Mouse (Mus musculus) intestine, embryonic 14.5 days (tissue): ENCODE measurements at regions not wholly inside any gene's neighbourhood (a gene's known extent, or its start where the extent isn't known, plus 50 kb on each side); places are given as distances from the start of the nearest gene placed in this dataset.

Experiments
- ATAC-seq: fragments of 200-750 bp; cut with Nextera tagmentation; replicated peaks from 2 replicates; pipeline ENCODE4 v1.8.0; 2017; ENCODE audit warnings: low read depth, moderate number of reproducible peaks, moderate TSS enrichment, moderate library complexity; ENCODE audit not compliant: low FRiP score, low TSS enrichment
- DNase-seq: peaks from one replicate; pipeline ENCODE4 v3.0.0-alpha.2; 2018; ENCODE audit warnings: low spot score
- H3K27ac ChIP-seq: fragments of 300-500 bp; sonication (generic); 2 replicates; pipeline ENCODE4 v1.5.1; 2014; ENCODE audit warnings: low read depth, mild to moderate bottlenecking, control low read depth
- H3K27me3 ChIP-seq: fragments of 300-500 bp; sonication (generic); replicated peaks from 2 replicates; pipeline ENCODE4 v1.6.1; 2014; ENCODE audit warnings: low read length, control low read depth; ENCODE audit not compliant: control insufficient read depth, insufficient read depth
- H3K36me3 ChIP-seq: fragments of 300-500 bp; sonication (generic); 2 replicates; pipeline ENCODE4 v1.6.1; 2014; ENCODE audit warnings: low read length, control low read depth; ENCODE audit not compliant: control insufficient read depth, insufficient read depth
- H3K4me1 ChIP-seq: fragments of 300-500 bp; sonication (generic); replicated peaks from 2 replicates; pipeline ENCODE4 v1.6.1; 2014; ENCODE audit warnings: low read length, control low read depth, mixed read lengths; ENCODE audit not compliant: control insufficient read depth, insufficient read depth
- H3K4me2 ChIP-seq: fragments of 300-500 bp; sonication (generic); 2 replicates; pipeline ENCODE4 v1.6.1; 2014; ENCODE audit warnings: low read length
- H3K4me3 ChIP-seq: fragments of 300-500 bp; sonication (generic); 2 replicates; pipeline ENCODE4 v1.5.1; 2014; ENCODE audit warnings: low read depth, low read length, control low read depth, mixed read lengths
- H3K9ac ChIP-seq: fragments of 300-500 bp; sonication (generic); 2 replicates; pipeline ENCODE4 v1.6.1; 2014; ENCODE audit warnings: mild to moderate bottlenecking, low read length
- H3K9me3 ChIP-seq: fragments of 300-500 bp; sonication (generic); 2 replicates; pipeline ENCODE4 v1.6.1; 2016; ENCODE audit warnings: low read length, control low read depth; ENCODE audit not compliant: control insufficient read depth
- WGBS: fragments of 180-500 bp; shearing (Covaris S2); extraction: QIAGEN DNeasy Blood & Tissue Kit; methylation state at CpG from one replicate; pipeline ENCODE4 v1.1.7; 2014; 5-methylcytosine and 5-hydroxymethylcytosine counted together

DNA sequence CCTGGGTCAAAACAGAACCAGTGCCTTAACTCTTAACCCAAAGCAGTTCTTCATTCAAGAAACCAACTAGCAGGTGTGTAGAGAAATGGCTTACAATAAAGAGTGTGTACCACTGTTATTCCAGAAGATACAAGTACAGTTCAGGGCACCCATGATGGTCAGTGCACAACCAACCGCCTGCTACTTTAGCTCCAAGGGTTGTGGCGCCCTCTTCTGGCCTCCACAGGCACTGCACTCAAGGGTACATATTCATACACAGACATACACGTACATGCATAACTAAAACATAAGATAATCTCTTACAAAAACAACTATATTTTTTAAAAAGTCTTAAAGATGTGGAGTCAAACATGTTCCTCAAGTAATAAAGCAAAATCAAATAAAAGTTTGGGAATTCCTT, 65.9 kb upstream of the Peli2 start:
- Histone ChIP-seq H3K27me3 (no peaks in the 10 kb centered on the region), H3K4me1 (no peaks in the 10 kb centered on the region), H3K9me3 (no peaks in the 10 kb centered on the region), H3K36me3 (no peaks in the 10 kb centered on the region), H3K4me2 (no peak overlapping the region), H3K9ac (no peak overlapping the region), H3K4me3 (no peak overlapping the region), H3K27ac (no peak overlapping the region)
- no peak for DNase-seq
- 70% methylated on average over 3 of the region's 3 CpGs for WGBS
- ATAC-seq = no peak

DNA sequence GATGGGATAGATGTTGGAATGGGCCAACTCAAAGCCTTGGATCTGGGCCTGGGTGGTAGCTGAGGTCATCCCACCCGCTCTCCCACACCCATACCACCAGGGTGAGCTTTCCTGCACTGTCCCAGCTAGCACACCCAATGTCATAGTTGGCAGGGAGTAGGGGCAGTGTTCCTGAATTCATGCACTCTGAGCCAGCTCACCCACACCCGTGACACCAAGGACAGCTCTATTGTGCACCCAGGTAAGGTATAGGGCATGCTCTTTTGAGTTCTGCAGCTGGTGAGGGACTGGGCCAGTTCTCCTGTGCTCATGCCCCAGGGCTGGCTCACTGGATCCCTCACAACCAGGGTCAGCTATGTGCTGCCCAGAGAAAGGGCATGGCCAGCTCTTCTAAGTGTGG, 64.8 kb upstream of the Peli2 start:
- Histone ChIP-seq H3K9ac (no peak overlapping the region), H3K4me3 (no peak overlapping the region), H3K9me3 (no peaks in the 10 kb centered on the region), H3K36me3 (no peaks in the 10 kb centered on the region), H3K27me3 (no peaks in the 10 kb centered on the region), H3K4me2 (no peak overlapping the region), H3K27ac (no peak overlapping the region), H3K4me1 (no peaks in the 10 kb centered on the region)
- DNase-seq (no peak), ATAC-seq (no peak)
- WGBS = 92% methylated on average over 2 of the region's 2 CpGs

DNA sequence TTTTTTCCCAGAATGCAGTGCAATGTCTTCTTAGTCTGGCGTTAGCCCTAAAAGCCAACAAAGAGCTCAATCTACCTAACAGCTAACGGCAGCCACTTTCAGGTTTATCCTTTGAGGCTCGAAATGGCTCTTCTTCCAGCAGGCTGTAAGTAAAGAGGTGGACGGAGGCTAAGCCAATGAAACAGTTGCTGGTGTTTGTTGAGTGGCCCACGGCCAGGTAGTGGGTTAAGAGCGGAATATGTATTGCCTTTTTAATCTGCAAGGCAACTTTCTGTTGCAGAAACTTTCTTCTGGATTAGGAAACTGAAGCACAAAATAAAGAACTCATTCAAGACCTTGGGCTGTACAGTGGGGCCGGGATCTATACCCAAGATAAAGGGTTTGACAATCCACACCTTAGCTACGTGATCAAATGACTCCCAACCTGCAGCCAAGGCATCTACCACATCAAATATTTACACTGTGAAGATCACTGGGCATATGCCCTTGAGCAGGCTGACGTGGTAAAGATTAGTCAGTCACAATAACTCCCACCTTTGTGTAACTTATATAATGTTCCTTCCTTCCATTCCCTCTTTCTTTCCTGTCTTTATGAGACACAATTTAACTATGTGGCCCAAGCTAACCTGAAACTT, 62.3 kb upstream of the Peli2 start:
- Histone ChIP-seq H3K27me3 (no peaks in the 10 kb centered on the region), H3K27ac (no peak overlapping the region), H3K9ac (no peak overlapping the region), H3K9me3 (no peaks in the 10 kb centered on the region), H3K4me2 (no peak overlapping the region), H3K36me3 (no peaks in the 10 kb centered on the region), H3K4me1 (no peaks in the 10 kb centered on the region), H3K4me3 (no peak overlapping the region)
- 72% methylated on average over 9 of the region's 9 CpGs for WGBS
- ATAC-seq (0 out of 2 replicates have a peak, but pooled peaks have one; percentile 43), DNase-seq (no peak)

DNA sequence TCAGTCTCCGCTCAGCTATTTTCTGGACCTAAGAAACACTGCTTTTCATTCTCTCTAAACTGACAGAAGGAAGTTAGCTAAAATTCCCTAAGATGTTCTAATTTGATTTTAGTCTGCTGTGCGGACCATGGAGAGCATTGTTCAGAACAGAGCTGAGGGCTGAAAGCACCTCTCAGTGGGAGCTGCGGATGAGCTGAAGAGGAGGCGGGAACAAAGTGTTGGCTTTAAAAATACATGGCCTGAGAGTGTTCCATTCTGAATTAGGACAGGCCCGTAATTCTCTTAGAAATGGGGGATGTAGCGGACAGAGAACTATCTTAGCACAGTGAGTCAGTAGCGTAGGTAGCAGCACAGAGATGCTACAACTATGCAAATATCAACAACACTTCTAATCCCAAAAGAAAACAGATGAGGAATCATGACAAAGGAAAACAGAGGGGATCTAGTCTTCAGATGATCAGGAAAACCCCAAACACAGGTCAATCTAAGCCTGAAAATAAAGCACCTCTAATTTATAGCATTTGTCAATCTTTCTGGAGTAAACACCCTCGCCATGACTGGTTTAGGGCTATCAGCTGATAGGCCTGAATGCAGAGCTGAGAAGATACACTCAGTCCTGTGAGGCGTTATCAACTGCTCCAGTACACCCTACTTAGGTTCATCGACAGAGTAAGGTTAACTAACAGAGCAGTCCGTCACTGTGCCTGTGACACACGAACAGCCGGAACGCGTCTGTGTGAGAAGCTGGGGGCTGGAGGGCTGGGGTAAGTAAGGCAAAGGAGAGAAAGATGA, 60.8 kb upstream of the Peli2 start:
- H3K4me3 ChIP-seq = no peak overlapping the region
- no peaks in the 10 kb centered on the region for H3K4me1 ChIP-seq
- no peak overlapping the region for H3K4me2 ChIP-seq
- no peaks in the 10 kb centered on the region for H3K27me3 ChIP-seq
- DNase-seq (no peak), ATAC-seq (no peak)
- H3K9ac ChIP-seq = no peak overlapping the region
- no peak overlapping the region for H3K27ac ChIP-seq
- no peaks in the 10 kb centered on the region for H3K9me3 ChIP-seq
- WGBS = 65% methylated on average over 15 of the region's 15 CpGs
- H3K36me3 ChIP-seq = no peaks in the 10 kb centered on the region

DNA sequence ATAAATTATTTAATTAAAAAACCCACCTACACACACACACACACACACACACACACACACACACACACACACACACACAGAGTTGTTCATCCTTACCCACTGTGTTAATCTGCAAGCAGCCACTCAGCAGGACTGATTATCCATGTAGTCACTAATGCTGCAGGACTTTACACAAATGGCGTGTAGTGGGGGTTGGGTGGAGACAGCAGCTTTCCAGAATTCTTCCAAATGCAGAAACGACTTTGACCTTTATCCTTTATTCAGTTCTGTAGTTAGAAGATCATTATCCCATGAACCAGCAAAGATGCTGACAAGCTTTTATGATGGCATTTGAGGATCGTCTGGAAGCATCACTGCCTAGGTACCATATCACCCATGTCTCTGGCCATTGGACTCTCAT, 52.0 kb upstream of the Peli2 start:
- no peak overlapping the region for H3K27ac ChIP-seq
- no peaks in the 10 kb centered on the region for H3K36me3 ChIP-seq
- H3K9ac ChIP-seq = no peak overlapping the region
- no peaks in the 10 kb centered on the region for H3K4me1 ChIP-seq
- no peak overlapping the region for H3K4me3 ChIP-seq
- H3K4me2 ChIP-seq = no peak overlapping the region
- DNase-seq (no peak), ATAC-seq (no peak)
- no peaks in the 10 kb centered on the region for H3K27me3 ChIP-seq
- no peaks in the 10 kb centered on the region for H3K9me3 ChIP-seq
- WGBS = 73% methylated on average over 3 of the region's 3 CpGs
